Mouse (Mus musculus) forebrain, embryonic 11.5 days (tissue): Measurements from ENCODE around the gene Gpr146. TPM values are rescaled to one million over a fixed set of nuclear protein-coding genes. Genes with fewer than 3 reads are reported as not detected.
A peak's percentile ranks its signal among the peaks of the same experiment; 100 is the strongest.

ENCODE experiments used
- ATAC-seq: fragments of 200-750 bp; cut with Nextera tagmentation; replicated peaks from 2 replicates; pipeline ENCODE4 v1.8.0; 2017; ENCODE audit warnings: moderate TSS enrichment; ENCODE audit not compliant: low FRiP score
- DNase-seq: peaks from one replicate; pipeline ENCODE4 v3.0.0-alpha.2; 2017; ENCODE audit warnings: low spot score
- H3K27ac ChIP-seq: fragments of 300-500 bp; sonication (generic); 2 replicates; pipeline ENCODE4 v1.5.1; 2014; ENCODE audit warnings: low read depth, low read length
- H3K27me3 ChIP-seq: fragments of 300-500 bp; sonication (generic); 2 replicates; pipeline ENCODE4 v1.6.1; 2014; ENCODE audit warnings: mild to moderate bottlenecking, low read length, mixed read lengths; ENCODE audit not compliant: control insufficient read depth, insufficient read depth
- H3K36me3 ChIP-seq: fragments of 300-500 bp; sonication (generic); 2 replicates; pipeline ENCODE4 v1.6.1; 2014; ENCODE audit warnings: mild to moderate bottlenecking, low read length, moderate library complexity, mixed read lengths; ENCODE audit not compliant: control insufficient read depth, insufficient read depth
- H3K4me1 ChIP-seq: fragments of 300-500 bp; sonication (generic); replicated peaks from 2 replicates; pipeline ENCODE4 v1.6.1; 2014; ENCODE audit warnings: low read length, mixed read lengths; ENCODE audit not compliant: control insufficient read depth, insufficient read depth
- H3K4me2 ChIP-seq: fragments of 300-500 bp; sonication (generic); 2 replicates; pipeline ENCODE4 v1.6.1; 2014; ENCODE audit warnings: low read depth, mild to moderate bottlenecking, low read length, moderate library complexity, mixed read lengths; ENCODE audit not compliant: severe bottlenecking
- H3K4me3 ChIP-seq: fragments of 300-500 bp; sonication (generic); 2 replicates; pipeline ENCODE4 v1.5.1; 2014; ENCODE audit warnings: low read depth, low read length
- H3K9ac ChIP-seq: fragments of 300-500 bp; sonication (generic); 2 replicates; pipeline ENCODE4 v1.6.1; 2014; ENCODE audit warnings: low read length
- H3K9me3 ChIP-seq: fragments of 300-500 bp; sonication (generic); 2 replicates; pipeline ENCODE4 v1.6.1; 2016; ENCODE audit warnings: low read length, mixed read lengths; ENCODE audit not compliant: control insufficient read depth
- WGBS: fragments of 180-500 bp; shearing (Covaris S2); extraction: QIAGEN DNeasy Blood & Tissue Kit; methylation state at CpG from one replicate; pipeline ENCODE4 v1.1.7; 2014; 5-methylcytosine and 5-hydroxymethylcytosine counted together
- microRNA counts: library from miRNA; unstranded; fragments of <30 nt; microRNA quantifications from one replicate; lab custom pipeline; 2015
- microRNA-seq: library from miRNA; unstranded; fragments of <30 nt; microRNA quantifications from one replicate; pipeline ENCODE4, GENCODE M21; 2016; ENCODE audit not compliant: insufficient number of aligned reads
- polyA plus RNA-seq: library from polyadenylated mRNA; unstranded; fragments of >200 nt; fragmentation: Nextera tagmentation; extraction: Ambion mirVana; gene quantifications from 2 replicates; pipeline ENCODE4 v1.2.1, GENCODE M21; 2014

The Gpr146 gene
- polyA plus RNA-seq, 1 experiment from 2014 or later, result 1.8 TPM

- ATAC-seq (no peak), DNase-seq (no peak)
- H3K27me3 ChIP-seq, result no peaks in the 10 kb centered on the region
- no peaks in the 10 kb centered on the region for H3K36me3 ChIP-seq
- H3K9ac ChIP-seq, result no peak overlapping the region
- no peak overlapping the region for H3K4me2 ChIP-seq
- no peak overlapping the region for H3K27ac ChIP-seq
- no peak overlapping the region for H3K4me3 ChIP-seq
- no peaks in the 10 kb centered on the region for H3K9me3 ChIP-seq
- H3K4me1 ChIP-seq, result peaks cover 1% of the 10 kb centered on the region
- WGBS, result 89% methylated on average over 5 of the region's 5 CpGs
Observed at GRCm38 (mm10) chr5:139440451-139440850, 63.0 kb downstream of the Gpr146 start.

DNA sequence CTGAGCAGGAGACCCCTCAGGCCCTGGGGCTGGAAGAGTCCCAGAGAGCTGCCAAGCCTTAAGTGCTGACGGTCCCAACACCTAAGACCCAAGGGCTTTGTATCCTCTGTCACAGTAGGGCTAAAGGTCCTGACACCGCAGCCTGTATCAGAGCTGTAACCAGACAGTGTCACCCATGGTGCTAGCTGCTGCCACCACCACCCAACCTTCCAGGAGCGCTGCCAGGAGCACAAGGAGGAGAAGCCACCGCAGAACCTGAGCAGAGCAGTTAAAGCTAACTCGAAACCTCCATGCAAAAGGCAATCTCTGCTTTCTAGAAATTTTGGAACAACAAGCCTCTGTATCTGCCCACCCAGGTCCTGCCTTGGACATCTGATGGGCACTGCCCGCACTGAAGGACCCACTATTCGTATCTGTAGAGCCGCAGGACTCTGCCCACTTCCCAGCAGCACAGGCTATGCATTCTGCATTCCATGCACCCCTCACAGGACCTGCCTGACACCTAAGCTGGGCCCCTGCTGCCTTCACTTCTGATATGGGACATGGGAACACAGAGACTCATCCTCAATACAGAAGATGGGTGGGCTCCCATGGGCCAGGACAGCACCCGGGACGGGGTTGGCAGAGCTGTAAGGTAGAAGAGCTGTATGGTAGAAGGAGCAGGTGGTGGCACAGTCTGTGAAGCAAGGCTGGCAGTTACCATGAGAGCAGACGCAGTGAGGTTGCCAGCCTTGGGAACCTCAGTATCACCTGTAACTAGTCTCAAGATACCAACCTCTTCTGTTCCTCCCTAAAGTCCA is 63.6 kb downstream of the Gpr146 start:
- Histone ChIP-seq H3K27me3 (no peaks in the 10 kb centered on the region), H3K4me3 (no peak overlapping the region), H3K9ac (no peak overlapping the region), H3K9me3 (no peaks in the 10 kb centered on the region), H3K36me3 (no peaks in the 10 kb centered on the region), H3K4me2 (no peak overlapping the region), H3K4me1 (no peaks in the 10 kb centered on the region), H3K27ac (no peak overlapping the region)
- WGBS, result 93% methylated on average over 11 of the region's 11 CpGs
- no peak for ATAC-seq
- no peak for DNase-seq

DNA sequence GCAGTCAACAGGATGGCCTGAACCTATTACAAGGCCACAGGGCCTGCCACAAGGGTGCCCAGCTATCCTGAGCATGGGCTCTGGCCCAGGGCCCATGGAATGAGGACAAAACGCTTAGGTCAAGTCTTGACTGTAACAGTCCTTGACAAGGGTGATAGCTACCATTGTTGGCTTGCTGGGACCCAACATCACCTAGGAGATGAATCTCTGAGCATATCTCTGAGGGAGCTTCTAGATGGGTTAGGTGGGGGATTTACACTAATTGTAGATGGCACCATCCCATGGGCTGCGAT is 64.2 kb downstream of the Gpr146 start:
- H3K9ac ChIP-seq, result no peak overlapping the region
- H3K9me3 ChIP-seq, result no peaks in the 10 kb centered on the region
- DNase-seq (no peak), ATAC-seq (no peak)
- no peak overlapping the region for H3K27ac ChIP-seq
- H3K4me2 ChIP-seq, result no peak overlapping the region
- WGBS, result 97% methylated on average over 2 of the region's 2 CpGs
- H3K27me3 ChIP-seq, result no peaks in the 10 kb centered on the region
- no peaks in the 10 kb centered on the region for H3K4me1 ChIP-seq
- H3K36me3 ChIP-seq, result no peaks in the 10 kb centered on the region
- H3K4me3 ChIP-seq, result no peak overlapping the region

DNA sequence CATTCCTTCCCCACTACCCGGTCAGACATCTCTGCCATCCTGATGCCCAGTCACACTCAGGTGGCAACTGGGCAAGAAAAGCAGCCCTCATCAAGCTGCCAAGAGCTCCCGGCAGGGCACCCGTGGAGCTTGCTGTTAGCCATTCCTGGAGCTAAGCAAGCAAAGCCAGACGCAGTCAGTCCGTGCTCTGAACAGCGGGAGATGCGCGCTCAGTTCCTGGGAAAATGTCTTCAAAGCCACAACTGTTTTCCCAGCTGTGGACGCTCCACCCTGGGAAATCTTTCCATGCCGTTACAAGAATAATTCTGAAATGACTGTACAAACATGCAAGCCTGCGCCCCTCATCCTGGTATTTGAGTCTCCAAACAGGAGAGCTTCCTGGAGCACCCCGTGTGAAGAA is 64.9 kb downstream of the Gpr146 start:
- Histone ChIP-seq H3K4me1 (no peaks in the 10 kb centered on the region), H3K4me2 (no peak overlapping the region), H3K27ac (no peak overlapping the region), H3K9me3 (no peaks in the 10 kb centered on the region), H3K4me3 (no peak overlapping the region), H3K36me3 (no peaks in the 10 kb centered on the region), H3K27me3 (no peaks in the 10 kb centered on the region), H3K9ac (no peak overlapping the region)
- ATAC-seq (no peak), DNase-seq (no peak)
- WGBS, result 83% methylated on average over 12 of the region's 12 CpGs

GRCm38 (mm10) chr5:139442962-139443361 is 65.5 kb downstream of the Gpr146 start:
- Histone ChIP-seq H3K4me3 (no peak overlapping the region), H3K27me3 (no peaks in the 10 kb centered on the region), H3K9me3 (no peaks in the 10 kb centered on the region), H3K4me1 (no peaks in the 10 kb centered on the region), H3K4me2 (no peak overlapping the region), H3K36me3 (no peaks in the 10 kb centered on the region), H3K27ac (no peak overlapping the region), H3K9ac (no peak overlapping the region)
- DNase-seq (no peak), ATAC-seq (no peak)
- 75% methylated on average over 4 of the region's 4 CpGs for WGBS

DNA sequence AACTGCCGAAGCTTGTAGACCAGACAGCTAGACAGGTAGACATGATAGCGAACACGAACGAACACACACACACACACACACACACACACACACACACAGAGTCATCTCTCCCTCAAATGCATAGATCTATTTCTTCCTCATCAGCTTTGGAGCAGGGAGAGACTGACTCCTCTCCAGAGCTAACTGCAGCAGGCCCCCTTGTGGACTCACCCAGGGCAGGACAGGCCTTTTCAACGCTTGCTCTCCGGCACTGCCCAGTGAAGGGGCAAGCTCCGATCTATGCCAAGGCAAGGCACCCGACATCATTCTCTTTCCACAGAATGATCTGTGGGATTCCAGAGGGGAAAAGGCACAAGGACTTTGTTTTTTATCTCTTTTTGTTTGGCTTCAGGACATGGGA is 67.8 kb downstream of the Gpr146 start:
- H3K9ac ChIP-seq, result no peak overlapping the region
- no peak overlapping the region for H3K4me3 ChIP-seq
- H3K27ac ChIP-seq, result no peak overlapping the region
- no peak for ATAC-seq
- no peaks in the 10 kb centered on the region for H3K9me3 ChIP-seq
- H3K4me2 ChIP-seq, result no peak overlapping the region
- no peaks in the 10 kb centered on the region for H3K27me3 ChIP-seq
- no peaks in the 10 kb centered on the region for H3K36me3 ChIP-seq
- H3K4me1 ChIP-seq, result no peaks in the 10 kb centered on the region
- no peak for DNase-seq
- 87% methylated on average over 8 of the region's 8 CpGs for WGBS

MicroRNAs within 50 kb of the gene (microRNA counts, 519-probe panel; counts per million panel counts)
- microRNA mmu-miR-339-3p (lab: Ali Mortazavi, UCI), result 31.2 counts per million
- microRNA mmu-miR-339-5p (lab: Ali Mortazavi, UCI), result 31.2 counts per million

Small RNA genes lying within 50 kb of the gene (microRNA-seq; reads per million reads assigned to microRNA genes)
- gene Mir339, result 535 reads per million, percentile 60 among the genes with 10 or more reads in this experiment

Other genes with a start within 250 kb of the Gpr146 start
- gene Prkar1b, start 227.7 kb upstream of the Gpr146 start, polyA plus RNA-seq, result 10.9 and 13.0 TPM in 2 replicates
- gene Dnaaf5, start 227.5 kb upstream of the Gpr146 start, polyA plus RNA-seq, result 11.5 and 11.9 TPM in 2 replicates
- gene Sun1, start 177.1 kb upstream of the Gpr146 start, polyA plus RNA-seq, result 50.7 and 56.2 TPM in 2 replicates
- gene Get4, start 125.4 kb upstream of the Gpr146 start, polyA plus RNA-seq, result 148 and 150 TPM in 2 replicates
- 1.9 and 2.0 TPM in 2 replicates for gene Adap1, start 52.1 kb upstream of the Gpr146 start, polyA plus RNA-seq
- gene Cox19, start 26.3 kb upstream of the Gpr146 start, polyA plus RNA-seq, result 103 and 130 TPM in 2 replicates
- gene Cyp2w1, start 25.1 kb upstream of the Gpr146 start, polyA plus RNA-seq, result not detected in 2 replicates
- gene C130050O18Rik, start 27.6 kb downstream of the Gpr146 start, polyA plus RNA-seq, result 0.17 and 0.23 TPM in 2 replicates
- 1.7 and 1.9 TPM in 2 replicates for gene Gper1, start 45.5 kb downstream of the Gpr146 start, polyA plus RNA-seq
- 38.5 and 47.5 TPM in 2 replicates for gene 3110082I17Rik, start 82.8 kb downstream of the Gpr146 start, polyA plus RNA-seq
- 6.4 and 7.9 TPM in 2 replicates for gene Zfand2a, start 106.9 kb downstream of the Gpr146 start, polyA plus RNA-seq
- gene Uncx, start 165.8 kb downstream of the Gpr146 start, polyA plus RNA-seq, result 27.3 and 28.2 TPM in 2 replicates